Mouse (Mus musculus) testis, adult 2 months (tissue): Measurements from ENCODE around the gene Pcx.

Experiments used
- CTCF ChIP-seq: fragments of 200-500 bp; IDR thresholded peaks from 2 replicates; pipeline ENCODE4 v1.5.1; 2012; ENCODE audit warnings: low read depth, mild to moderate bottlenecking, inconsistent platforms, low read length, moderate library complexity; ENCODE audit not compliant: control insufficient read depth, insufficient read depth, insufficient replicate concordance
- POLR2A ChIP-seq: fragments of 200-500 bp; IDR thresholded peaks from 2 replicates; pipeline ENCODE4 v1.6.1; 2012; ENCODE audit warnings: low read depth, mild to moderate bottlenecking, inconsistent platforms, low read length, moderate library complexity; ENCODE audit not compliant: control insufficient read depth

GRCm38 (mm10) chr19:4511116-4511841 is 1.0 kb downstream of the Pcx start:
- TF ChIP-seq POLR2A: no peak
- no peak for TF ChIP-seq CTCF
